Mouse (Mus musculus) megakaryocyte, embryonic 14.5 days (primary cell): ENCODE data around the gene Pde11a. TPM values are rescaled to one million over a fixed set of nuclear protein-coding genes. Genes with fewer than 3 reads are reported as not detected.

ENCODE experiments used
- H3K27me3 ChIP-seq: replicated peaks from 2 replicates; pipeline ENCODE3; 2012; ENCODE audit warnings: inconsistent platforms
- H3K36me3 ChIP-seq: replicated peaks from 2 replicates; pipeline ENCODE3; 2012; ENCODE audit warnings: low read length, inconsistent platforms, mixed read lengths
- H3K4me1 ChIP-seq: 2 replicates; pipeline ENCODE4 v1.6.1; 2012; ENCODE audit warnings: inconsistent platforms
- H3K4me3 ChIP-seq: replicated peaks from 2 replicates; pipeline ENCODE3; 2012; ENCODE audit warnings: moderate library complexity, mild to moderate bottlenecking, inconsistent platforms
- H3K9me3 ChIP-seq: 2 replicates; pipeline ENCODE4 v1.6.1; 2012; ENCODE audit warnings: inconsistent platforms
- FLI1 ChIP-seq: IDR thresholded peaks from 2 replicates; pipeline ENCODE4 v1.6.1; 2012; ENCODE audit warnings: low read length, inconsistent platforms, mixed read lengths
- GATA1 ChIP-seq: IDR thresholded peaks from 3 replicates; pipeline ENCODE4 v1.6.1; 2012; ENCODE audit warnings: mixed read lengths, low read length, inconsistent platforms, borderline replicate concordance
- polyA plus RNA-seq: library from polyadenylated mRNA; stranded (reverse); fragments of >175 nt; gene quantifications from 2 replicates; pipeline ENCODE4 v1.2.3, GENCODE M21; 2012; ENCODE audit warnings: low replicate concordance; ENCODE audit not compliant: insufficient read depth

The Pde11a gene
- polyA plus RNA-seq, 1 experiment = not detected

DNA sequence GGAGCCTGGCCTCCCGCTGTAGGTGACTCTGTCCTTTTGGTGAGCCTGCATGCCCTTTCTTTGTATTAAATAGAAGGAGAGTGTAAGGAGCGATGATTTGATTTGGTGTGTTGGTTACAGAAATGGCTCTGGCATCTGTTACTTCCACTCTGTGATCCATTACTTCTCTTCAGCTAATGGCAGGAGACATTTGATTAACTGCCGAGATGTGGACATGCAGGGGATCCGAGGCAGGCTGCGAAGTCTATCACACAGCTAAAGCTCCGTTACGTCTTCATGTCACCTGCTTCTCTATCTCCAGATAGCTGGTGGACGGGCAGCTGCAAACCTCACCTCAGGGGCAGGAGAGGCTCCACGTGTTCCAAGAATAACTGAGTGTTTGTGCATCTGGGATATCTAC lies 364.4 kb downstream of the Pde11a start:
- H3K4me3 ChIP-seq = no peak overlapping the region
- peaks cover 5% of the 10 kb centered on the region for H3K27me3 ChIP-seq
- H3K4me1 ChIP-seq = no peaks in the 10 kb centered on the region
- no peaks in the 10 kb centered on the region for H3K9me3 ChIP-seq
- no peaks in the 10 kb centered on the region for H3K36me3 ChIP-seq
- TF ChIP-seq GATA1 (no peak), FLI1 (no peak)

DNA sequence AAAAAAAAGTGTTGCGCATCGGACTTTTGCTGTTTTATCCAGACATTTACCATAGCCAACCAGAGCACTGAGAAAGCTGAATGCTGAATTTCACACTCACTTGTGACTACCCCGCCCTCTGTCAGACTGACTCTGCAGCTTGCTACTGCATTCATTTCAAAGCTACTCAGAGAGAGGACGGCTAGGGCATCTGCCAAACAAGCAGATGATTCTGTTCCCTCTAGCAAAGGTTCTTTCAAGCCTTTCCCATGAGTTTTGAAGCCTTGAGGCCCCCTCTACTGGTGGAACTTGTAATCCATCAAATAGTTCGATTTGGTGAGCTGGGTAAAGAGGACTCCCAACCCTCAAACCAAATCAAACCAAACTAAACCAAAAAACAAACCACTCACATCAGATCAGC lies 373.6 kb downstream of the Pde11a start:
- H3K36me3 ChIP-seq = no peaks in the 10 kb centered on the region
- TF ChIP-seq FLI1 (no peak), GATA1 (no peak)
- H3K4me1 ChIP-seq = peaks cover 24% of the 10 kb centered on the region
- no peaks in the 10 kb centered on the region for H3K9me3 ChIP-seq
- H3K4me3 ChIP-seq = peak overlapping the region; percentile 90
- peaks cover 10% of the 10 kb centered on the region for H3K27me3 ChIP-seq

DNA sequence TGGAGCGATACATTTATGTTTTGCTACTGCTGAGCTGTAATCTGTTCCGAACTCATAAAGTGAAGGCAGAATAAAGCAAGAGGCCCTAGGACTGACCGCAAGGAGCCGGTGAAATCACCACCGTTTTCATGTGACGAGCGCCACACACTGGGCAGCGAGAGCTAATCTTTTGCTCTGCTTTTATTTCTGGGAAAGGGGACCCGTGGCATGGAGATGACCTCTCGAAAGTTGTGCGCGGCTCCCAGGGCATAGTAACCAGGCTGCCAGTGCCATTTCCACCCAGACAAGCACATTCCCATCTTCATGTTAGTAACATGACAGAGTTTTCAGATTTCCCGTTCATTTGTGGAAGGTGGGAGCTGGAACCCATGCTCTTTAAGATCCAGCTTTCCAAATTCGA lies 374.1 kb downstream of the Pde11a start:
- Histone ChIP-seq H3K4me3 (peak overlapping the region; percentile 90), H3K36me3 (no peaks in the 10 kb centered on the region), H3K4me1 (peaks cover 24% of the 10 kb centered on the region), H3K9me3 (no peaks in the 10 kb centered on the region), H3K27me3 (peaks cover 8% of the 10 kb centered on the region)
- TF ChIP-seq FLI1 (no peak), GATA1 (no peak)

DNA sequence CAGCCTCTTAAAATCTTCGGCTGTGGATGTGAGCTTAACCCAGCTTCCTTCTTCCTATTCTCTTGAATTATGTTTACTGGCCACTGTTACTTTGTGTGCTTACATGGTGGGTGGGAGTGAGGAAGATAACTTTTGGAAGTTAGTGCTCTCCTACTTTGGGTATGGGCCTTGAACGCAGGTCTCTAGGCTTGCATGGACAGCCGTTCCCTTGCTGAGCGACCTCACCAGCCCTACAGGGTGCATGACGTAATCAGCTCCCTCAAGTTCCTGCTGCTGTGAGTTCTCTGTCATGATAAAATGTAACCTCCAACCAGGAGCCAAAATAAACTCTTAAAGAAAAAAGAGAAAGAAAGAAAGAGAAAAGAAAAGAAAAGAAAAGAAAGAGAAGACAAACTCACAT lies 374.5 kb downstream of the Pde11a start:
- TF ChIP-seq FLI1 (no peak), GATA1 (no peak)
- Histone ChIP-seq H3K9me3 (no peaks in the 10 kb centered on the region), H3K36me3 (no peaks in the 10 kb centered on the region), H3K4me3 (peak overlapping the region; percentile 90), H3K4me1 (peaks cover 24% of the 10 kb centered on the region), H3K27me3 (peaks cover 9% of the 10 kb centered on the region)

DNA sequence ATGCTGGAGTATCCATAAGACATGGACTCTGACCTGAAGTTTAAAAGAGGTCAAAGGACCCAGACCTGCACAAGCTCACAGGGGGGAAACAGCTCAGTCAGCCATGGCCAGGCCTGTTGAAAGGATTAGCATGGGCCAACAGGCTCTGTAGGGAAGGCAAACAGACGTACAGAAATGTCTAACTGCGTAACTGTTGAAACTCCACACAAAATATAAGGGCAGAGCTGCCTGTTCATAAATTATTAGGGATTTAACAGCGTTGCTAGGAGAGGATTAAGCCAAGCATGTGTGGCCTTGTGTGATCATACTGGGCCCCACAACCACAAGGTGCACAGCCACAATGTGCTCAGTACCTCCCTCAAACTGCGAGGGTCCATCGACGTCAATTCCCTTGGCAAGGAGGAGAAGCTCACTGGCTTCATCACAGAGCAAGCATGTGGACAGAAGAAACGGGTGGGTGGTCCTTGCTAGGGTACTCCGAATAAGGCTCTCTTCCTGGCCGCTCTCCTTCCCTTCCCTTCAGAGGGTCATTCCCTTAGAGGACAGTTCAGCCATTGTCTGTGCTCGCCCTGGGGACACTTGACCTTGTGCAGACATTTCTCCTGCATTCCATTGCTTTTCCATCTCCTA lies 375.2 kb downstream of the Pde11a start:
- H3K4me3 ChIP-seq = no peak overlapping the region
- peaks cover 9% of the 10 kb centered on the region for H3K27me3 ChIP-seq
- H3K9me3 ChIP-seq = no peaks in the 10 kb centered on the region
- H3K4me1 ChIP-seq = peaks cover 24% of the 10 kb centered on the region
- TF ChIP-seq FLI1 = no peak
- no peak for TF ChIP-seq GATA1
- no peaks in the 10 kb centered on the region for H3K36me3 ChIP-seq

DNA sequence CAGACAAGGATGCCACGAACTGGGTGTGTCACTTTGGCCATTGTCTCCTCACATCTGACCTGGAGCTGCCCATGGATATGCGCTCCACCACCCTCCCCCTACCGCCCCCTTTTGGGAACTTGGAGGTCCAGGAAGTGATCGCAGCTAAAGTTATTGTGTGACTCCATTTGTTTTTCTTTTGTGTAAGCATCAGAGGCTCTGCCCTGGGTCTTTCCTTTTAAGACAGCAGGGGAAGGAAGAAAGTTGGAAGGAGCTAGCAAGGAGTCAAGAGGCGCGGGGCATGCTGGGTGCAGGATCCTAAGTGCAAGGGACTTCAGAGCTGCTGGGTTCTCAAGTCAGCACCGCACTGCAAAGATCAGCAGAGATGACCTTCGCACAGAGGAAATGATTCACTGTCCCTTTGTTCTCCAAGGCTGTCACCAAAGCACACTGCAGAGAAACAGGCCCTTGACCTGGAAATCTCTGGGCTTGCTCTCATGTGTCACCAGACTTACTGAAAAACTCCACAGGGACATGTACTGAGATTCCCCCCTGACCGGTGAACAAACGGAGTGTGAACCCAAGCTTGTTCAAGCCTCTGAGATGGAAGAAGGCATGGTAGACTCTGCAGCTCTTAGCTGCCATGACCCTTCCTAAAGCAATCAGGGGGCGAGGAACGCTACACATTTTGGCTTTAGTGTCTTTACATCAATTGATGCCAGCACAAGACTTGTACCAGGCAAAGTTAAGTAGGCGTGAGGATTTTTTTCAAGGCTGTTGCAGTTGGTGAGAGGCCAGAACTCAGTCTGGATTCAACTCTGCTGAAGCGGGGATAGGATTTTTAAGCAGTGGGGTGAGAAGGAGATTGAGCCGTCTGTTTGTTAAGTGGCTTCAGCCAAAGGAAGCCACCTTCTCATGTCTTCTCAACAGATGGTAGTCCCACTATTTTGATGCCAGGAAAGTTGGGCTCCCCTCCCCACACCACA lies 377.9 kb downstream of the Pde11a start:
- TF ChIP-seq FLI1 (no peak), GATA1 (no peak)
- H3K4me1 ChIP-seq = peaks cover 24% of the 10 kb centered on the region
- no peak overlapping the region for H3K4me3 ChIP-seq
- peaks cover 12% of the 10 kb centered on the region for H3K27me3 ChIP-seq
- no peaks in the 10 kb centered on the region; the same call in 1 of the 2 replicates for H3K9me3 ChIP-seq
- no peaks in the 10 kb centered on the region for H3K36me3 ChIP-seq

DNA sequence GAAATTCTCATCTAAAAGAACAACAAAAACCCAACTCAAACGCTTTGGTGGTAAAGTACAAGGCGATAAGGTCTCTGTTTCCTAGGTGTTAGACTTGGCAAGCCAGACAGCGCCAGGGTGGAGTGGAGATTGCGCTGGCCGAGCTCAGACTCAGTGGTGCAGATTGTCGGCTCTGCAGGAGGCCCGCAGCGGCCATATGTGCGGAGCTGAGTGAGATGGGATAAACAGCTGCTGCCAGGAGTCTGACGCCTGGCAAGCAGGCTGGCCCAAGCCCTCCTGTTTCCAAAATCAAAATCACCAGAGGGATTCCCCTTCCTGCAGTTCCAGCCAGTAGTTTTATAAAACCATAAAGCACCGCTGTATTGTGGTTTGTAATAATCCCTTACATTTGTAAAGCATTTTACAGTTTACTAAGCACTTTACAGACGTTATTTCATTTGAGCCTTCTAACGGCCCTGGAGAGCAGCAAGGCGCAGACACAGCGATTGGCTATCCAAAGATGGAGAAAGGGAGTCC lies 378.7 kb downstream of the Pde11a start:
- Histone ChIP-seq H3K27me3 (peaks cover 16% of the 10 kb centered on the region), H3K9me3 (no peaks in the 10 kb centered on the region; the same call in 1 of the 2 replicates), H3K4me3 (no peak overlapping the region), H3K36me3 (no peaks in the 10 kb centered on the region), H3K4me1 (peaks cover 22% of the 10 kb centered on the region)
- TF ChIP-seq FLI1 (no peak), GATA1 (no peak)

DNA sequence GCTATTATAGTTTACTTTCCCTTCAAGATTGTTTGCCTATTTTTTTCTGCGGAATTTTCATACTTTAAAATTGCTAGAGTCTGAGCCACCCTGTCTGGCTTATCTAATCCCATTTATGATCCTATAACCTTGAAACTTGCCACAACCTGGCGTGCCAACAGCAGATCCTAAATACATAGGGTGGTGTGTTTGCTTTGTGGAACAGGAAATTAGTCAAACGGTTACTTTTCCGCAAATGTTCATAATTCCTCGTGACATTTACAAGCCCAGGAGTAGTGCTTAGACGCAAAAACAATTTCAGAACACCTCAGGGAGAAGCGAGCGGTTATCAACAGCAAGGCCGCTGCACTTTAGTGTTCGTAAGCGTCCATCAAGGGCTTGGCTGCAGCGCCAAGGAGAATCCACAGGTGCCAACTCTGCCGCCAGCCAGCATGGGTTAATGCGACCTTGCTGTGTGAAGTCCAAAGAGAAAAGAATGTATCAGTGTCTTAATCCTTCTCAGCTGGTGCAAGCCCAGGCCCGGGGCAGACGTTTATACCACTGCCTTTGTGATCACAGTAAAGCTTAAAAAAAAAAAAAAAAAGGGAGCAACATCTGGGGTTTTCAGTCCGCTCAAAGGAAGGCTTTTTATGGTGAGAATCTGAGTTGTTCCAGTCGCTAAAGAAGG lies 379.3 kb downstream of the Pde11a start:
- H3K4me1 ChIP-seq = peaks cover 17% of the 10 kb centered on the region
- H3K9me3 ChIP-seq = no peaks in the 10 kb centered on the region; the same call in 1 of the 2 replicates
- peaks cover 16% of the 10 kb centered on the region for H3K27me3 ChIP-seq
- TF ChIP-seq FLI1 (no peak), GATA1 (no peak)
- no peak overlapping the region for H3K4me3 ChIP-seq
- no peaks in the 10 kb centered on the region for H3K36me3 ChIP-seq

DNA sequence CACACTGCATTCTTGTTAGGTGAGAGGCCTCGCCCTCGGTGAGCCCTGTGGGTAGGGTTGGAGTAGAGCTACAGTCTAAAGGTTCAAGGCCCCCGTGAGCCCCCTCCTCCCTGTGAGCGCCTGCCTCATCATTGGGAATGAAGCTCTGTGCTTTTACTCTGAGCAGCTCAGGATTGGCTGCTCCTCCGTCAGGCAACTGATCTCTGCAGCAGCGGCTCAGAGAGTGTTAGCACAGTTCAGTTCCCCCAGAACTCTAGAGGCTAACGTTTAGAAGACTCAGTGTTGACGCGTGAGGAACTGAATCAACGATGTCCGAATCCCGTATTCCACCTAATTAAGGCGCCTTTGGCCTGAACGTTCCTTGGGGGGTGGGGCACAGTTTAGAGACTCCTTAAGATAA lies 382.9 kb downstream of the Pde11a start:
- H3K27me3 ChIP-seq = peaks cover 20% of the 10 kb centered on the region
- TF ChIP-seq GATA1 = no peak
- TF ChIP-seq FLI1 = no peak
- no peaks in the 10 kb centered on the region; the same call in 1 of the 2 replicates for H3K9me3 ChIP-seq
- H3K36me3 ChIP-seq = no peaks in the 10 kb centered on the region
- H3K4me1 ChIP-seq = peaks cover 12% of the 10 kb centered on the region
- no peak overlapping the region for H3K4me3 ChIP-seq
